Mouse (Mus musculus): Measurements from ENCODE around the gene Mlst8. TPM values are rescaled to one million over a fixed set of nuclear protein-coding genes. Genes with fewer than 3 reads are reported as not detected.
A peak's percentile ranks its signal among the peaks of the same experiment; 100 is the strongest.

Mlst8 gene
- total RNA-seq (2021) = 10 to 100 TPM; 11.9 to 12.1 TPM
- long read RNA-seq, experiment 1, partial matches to known transcripts = 0 of 61 reads
- long read RNA-seq, experiment 1, other reads (novel, unspliced or antisense) = 60 of 61 reads
- long read RNA-seq, experiment 2, partial matches to known transcripts = 0 of 109 reads
- long read RNA-seq, experiment 2, other reads (novel, unspliced or antisense) = 106 of 109 reads

DNA sequence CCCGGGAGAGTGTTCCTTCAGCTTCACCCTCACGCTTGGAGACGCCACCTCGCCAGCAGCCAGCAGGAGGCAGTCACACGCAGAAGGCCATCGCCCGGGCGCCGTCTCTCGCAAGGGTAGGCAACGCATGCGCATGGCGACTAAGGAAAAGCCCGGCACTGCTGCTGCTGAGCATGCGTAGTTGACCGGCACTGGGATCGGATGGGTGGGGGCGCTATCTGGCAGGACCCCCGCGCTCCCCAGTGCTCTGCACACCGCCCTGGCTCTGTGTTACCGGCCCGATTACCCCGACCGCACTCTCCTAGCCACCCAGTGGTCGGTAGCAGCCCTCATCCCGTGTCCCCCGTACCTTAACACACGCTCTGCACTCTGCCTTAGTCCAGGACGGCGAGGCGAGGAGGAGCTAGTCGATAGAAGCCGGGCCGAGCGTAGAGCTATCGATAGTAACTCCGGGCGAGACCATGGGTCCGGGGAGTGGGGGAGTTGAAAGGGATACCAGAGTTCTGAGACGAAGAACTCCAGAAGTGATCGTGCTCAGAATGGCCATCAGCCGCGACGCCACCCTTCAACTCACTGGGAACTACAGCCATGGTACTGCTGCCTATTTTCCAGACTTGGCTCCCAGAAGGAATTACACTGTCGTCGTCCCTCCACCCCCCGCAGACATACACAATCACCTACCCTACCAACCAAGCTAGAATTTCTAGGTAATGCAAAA lies at the start of gene Mlst8:
Mlst8 (minus strand) TSS at position 416 of the 718 bp plus-strand sequence.
- intact Hi-C loops (cut with DNase I) = no loop called here
- DNase-seq = peak; percentile 97 to 99

DNA sequence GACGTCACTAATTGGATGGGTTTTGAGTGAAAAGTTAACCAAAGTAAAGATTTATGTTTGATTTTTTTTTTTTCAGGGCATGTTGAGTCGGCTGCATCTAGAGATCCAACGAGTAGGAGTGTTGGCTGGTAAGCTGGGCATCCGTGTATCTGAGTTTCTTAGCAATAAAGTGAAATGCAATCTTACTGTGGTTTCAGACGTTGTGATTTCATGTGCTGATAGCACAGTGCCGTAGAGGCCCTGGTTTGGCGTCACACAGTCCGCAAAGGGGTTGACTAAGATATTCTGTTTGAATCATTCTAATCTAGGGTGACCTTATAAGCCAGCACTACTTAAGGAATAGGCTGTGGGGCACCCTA lies 49.7 kb upstream of the Mlst8 start:
- intact Hi-C loops (cut with DNase I) = no loop called here
- DNase-seq = no peak

DNA sequence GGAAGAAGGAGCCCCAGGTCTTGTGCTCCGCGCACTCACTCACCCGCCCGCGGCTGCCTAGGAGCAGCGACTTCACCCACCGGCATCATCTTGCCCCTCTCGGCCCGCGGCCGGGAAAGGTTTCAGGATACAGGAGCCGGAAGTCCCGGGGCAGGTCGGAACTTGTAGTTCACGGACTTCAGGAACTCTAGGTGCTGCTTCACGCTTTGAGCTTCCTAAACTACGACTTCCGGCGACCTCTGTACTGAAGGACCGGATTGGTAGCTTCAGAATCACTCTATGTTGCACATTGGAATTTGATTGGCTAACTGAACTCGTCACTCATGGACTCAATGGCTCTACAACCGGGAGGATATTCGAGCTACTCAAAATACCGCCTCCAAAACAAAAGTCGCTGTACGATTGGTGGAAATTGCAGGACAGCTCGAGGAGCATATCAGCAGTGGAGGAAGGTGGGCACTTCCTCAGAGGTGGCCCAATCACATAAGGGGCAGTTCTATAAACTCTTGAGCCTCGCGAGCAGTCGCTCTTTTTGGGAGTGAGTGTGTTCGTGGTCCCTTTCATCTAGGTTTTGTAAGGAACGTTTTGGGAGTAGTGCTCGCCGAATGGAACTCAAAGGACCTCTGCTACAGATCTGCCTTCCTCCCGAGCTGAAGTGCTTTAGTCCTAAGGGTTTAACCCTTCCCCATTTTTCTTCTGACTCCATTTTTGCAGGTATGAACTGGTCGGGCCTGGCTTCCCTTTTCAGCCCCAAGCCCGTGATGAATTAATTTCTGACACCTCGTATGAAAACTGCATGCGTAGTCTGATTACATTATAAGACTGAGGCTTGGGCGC lies 49.1 kb upstream of the Mlst8 start, which contains the start of gene Traf7:
Traf7 (minus strand) TSS at position 216 of the 837 bp plus-strand sequence.
- peak; percentile 84 to 88 for DNase-seq
- intact Hi-C loops (cut with DNase I) = no loop called here

DNA sequence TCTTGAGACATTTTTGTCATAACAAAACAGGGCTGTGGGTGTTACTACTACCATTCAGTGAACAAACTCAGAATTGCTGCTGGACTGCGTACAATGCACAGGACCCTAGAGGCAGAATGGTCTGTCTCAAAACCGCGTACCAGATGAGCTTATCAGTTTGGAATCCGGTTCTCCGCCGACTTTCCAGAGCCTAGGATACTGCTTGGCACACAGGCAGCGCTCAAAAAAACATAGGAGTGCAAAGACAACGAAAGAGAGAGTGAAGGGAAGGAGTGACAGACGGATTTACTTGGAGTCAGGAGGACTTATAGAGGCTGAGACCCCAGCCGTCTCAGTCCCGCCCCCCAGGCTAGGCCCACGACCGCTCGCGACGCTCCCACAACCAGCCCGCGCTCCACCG lies 48.4 kb upstream of the Mlst8 start:
- DNase-seq = no peak
- intact Hi-C loops (cut with DNase I) = no loop called here

DNA sequence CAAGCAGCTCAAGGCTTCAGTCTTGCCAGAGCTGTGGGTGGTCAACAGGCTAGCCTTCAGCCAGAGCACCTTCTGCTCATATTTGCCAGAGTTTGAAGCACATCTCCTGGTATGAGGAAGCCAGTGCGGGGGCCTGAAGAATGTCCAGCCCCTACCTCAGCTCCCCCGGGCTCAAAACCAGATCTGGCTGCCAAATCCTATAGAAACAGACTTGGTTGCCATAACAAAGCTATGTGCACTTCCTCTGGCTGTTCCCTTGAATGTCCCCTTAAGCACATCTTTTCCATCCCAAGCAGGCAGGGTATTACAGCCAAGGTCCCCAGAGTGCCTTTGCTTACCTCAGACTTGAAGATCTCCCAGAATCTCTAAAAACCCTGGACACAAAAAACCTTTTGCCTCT lies 45.9 kb upstream of the Mlst8 start:
- intact Hi-C loops (cut with DNase I) = no loop called here
- no peak for DNase-seq

DNA sequence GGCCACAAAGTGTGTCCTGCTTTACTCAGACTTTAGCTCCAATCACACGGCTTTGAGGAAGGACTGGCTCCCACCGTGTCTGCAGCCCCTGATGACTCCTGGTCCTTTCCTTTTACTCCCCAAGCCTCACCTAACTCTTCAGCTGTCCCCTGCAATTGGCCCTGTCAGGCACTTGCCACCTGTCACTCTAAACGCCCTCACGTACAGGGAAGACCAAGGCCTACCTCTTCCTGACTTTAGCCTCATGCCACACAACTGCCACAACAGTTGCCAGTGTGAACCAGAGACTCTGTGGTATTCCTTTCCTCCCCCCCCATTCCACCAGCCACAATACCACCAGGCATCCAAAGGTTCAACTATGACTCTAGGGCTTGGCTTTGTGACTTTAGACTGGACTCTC lies 41.6 kb upstream of the Mlst8 start:
- no peak for DNase-seq
- intact Hi-C loops (cut with DNase I) = no loop called here

DNA sequence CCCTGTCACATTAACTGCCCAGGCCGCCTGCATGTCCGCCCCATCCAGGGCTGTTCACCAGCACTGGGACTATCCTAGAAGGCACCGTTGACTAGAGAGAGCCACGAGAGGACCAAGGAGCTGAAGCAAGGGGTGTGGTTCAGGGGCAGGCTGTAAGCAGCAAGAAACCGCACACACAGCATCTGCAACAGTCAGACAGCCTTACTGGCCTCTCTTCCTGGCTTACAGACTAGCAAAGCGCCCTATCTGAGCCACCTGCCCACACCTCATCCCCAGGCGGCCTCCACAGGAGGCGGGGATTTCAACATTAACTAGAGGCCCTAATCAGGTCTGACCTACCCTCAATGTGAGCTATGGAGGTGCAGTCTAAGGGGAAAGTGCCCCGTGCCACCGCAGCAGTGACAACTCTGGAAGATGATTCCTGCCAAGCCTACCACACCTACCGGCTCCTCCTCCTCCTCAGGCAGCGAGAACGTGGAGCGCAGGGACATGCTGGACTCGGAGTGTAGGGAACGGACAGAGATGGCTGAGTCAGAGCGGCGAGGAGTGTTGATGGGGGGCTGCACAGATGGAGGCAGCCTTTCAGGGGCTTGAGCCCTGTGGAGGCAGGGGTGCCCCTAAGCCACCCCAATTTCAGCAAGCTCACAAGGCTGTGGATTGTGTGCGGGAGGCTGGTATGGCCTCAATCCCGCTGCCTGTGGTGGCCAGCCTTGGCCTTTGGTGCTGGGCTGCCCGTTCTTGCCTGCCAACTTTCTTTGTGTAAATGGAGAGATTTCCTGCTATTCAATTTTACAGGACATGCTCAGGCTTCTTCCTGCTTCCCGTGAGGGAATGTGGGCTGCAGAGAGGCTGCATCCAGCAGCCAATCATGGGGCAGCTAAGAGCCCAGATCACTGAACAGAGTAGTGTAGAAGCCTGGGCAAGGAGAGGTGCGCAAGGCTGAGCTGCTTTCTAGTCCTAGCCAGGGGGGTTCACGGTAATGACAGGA lies 35.7 kb upstream of the Mlst8 start:
- no peak for DNase-seq
- intact Hi-C loops (cut with DNase I) = no loop called here

DNA sequence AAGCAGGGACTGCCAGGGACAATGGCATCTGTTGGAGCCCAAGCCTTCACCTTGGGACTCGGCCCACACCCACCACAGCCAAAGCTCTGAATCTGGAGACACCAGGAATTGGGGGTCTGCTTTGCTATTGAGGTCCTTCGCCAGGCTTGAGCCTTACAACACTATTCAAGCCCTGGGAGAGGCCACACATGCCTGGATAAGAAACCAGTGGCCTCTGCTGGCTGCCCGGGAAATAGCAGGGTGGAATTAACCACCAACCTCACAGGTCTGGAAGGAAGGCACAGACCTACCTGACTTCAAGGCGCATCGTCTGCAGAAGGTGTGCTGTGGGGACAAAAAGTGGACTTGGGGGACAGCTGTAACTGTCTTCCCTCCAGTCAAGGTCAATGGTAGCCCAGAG lies 34.7 kb upstream of the Mlst8 start:
- intact Hi-C loops (cut with DNase I) = no loop called here
- no peak for DNase-seq

DNA sequence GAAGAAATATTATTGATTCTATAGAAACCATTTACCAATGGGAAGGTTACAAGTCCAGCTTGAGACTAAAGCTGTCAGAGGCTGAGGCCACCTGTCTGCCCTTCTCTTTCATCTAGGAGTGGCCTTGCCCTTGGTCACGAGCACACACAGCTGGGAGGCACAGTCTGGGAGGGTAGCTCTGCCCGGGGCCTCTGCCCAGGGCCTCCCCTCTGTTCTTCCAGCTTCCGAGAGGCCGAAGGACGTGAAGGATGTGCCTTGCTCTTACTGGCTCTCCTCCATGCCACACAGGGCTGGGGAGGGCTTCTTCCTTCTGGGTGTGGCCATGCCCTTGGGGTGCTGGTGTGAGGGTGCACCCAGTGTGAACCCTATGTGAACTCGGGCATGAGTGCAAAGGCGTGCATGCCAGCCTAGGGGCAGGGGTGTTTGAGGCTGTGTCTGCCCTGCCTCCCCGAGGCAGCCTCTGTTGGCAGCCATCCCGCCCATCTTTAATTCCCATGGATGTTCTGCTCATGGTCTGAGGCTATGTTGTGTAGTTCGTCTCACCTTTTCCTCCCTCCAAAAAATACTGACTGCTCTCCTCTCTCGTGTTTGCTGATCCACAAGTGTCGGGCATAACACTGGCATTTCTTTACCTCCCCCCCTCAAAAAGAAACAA lies 29.1 kb upstream of the Mlst8 start:
- intact Hi-C loops (cut with DNase I) = no loop called here
- DNase-seq = no peak

DNA sequence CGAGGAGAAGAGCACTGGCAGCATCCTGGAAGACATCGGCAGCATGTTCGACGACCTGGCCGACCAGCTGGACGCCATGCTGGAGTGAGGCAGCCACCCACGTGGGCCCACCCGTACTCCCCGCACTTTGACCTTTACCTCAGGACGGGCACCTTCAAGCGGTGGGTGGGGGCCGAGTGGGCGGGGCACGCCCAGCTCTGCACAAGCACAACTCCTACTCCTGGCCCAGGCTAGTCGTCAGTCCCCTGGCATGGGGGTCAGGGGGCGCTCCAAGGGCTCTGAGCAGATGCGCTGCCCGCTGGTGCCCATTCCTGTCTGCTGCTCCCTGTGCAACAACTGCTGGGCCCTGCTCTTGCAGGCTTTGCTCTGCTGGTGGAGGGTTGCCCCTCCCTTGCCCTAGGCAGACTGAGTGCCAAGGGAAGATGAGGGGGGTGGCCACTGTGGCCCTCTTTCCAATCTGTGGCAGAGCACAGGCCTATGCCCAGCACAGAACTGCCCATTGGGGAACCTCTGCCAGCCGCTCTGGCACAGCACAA lies 28.3 kb upstream of the Mlst8 start:
- DNase-seq = no peak
- intact Hi-C loops (cut with DNase I) = no loop called here

DNA sequence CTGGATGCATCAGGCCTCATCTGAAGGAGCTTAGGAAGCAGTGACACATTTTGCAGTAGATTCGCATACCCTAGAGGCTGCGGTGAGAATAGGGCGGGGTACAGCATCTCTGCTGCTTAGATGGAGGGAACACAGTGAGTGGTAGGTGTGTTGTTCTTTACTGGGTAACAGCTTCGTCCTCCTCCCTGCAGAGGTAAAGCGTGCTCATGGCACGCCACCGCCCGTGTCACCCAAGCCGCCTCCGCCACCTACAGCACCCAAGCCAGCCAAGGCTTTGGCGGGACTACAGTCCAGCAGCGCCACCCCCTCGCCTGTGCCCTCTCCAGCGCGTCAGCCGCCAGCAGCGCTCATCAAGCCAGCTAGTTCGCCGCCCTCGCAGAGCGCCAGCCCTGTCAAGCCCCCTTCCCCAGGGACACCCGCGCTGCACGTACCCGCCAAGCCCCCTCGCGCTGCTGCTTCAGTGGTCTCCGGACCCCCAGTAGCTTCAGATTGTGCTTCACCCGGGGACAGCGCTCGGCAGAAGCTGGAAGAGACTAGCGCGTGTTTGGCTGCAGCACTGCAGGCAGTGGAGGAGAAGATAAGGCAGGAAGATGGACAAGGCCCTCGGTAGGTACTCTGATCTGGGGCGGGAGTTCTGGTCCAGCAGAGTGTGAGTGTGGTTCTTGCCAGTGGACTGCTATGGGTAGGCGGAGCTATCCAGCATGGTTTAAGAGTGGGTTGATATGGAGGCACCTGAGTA lies 27.6 kb upstream of the Mlst8 start:
- intact Hi-C loops (cut with DNase I) = no loop called here

DNA sequence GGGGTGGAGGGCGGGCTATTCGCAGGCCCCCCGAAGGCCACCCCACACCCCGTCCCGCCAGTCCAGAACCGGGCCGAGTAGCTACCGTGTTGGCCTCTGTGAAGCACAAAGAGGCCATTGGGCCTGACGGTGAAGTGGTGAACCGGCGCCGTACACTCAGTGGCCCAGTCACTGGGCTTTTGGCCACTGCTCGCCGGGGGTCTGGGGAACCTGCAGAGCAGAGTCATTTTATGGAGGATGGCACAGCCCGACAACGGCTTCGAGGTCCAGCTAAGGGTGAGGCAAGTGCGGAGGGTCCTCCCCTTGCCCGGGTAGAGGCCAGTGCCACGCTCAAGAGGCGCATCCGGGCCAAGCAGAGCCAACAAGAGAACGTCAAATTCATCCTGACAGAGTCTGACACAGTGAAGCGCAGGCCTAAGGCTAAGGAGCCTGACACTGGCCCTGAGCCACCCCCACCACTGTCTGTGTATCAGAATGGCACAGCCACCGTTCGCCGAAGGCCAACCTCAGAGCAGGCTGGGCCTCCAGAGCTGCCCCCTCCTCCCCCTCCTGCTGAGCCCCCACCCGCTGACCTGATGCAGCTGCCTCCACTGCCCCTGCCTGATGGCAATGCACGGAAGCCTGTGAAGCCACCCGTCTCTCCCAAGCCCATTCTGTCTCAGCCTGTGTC lies 26.5 kb upstream of the Mlst8 start:
- intact Hi-C loops (cut with DNase I) = no loop called here
- DNase-seq = no peak

More for the DNA sequence above, 27.6 kb upstream of the Mlst8 start:
- peak in 1 of 2 experiments; percentile 43 for DNase-seq

DNA sequence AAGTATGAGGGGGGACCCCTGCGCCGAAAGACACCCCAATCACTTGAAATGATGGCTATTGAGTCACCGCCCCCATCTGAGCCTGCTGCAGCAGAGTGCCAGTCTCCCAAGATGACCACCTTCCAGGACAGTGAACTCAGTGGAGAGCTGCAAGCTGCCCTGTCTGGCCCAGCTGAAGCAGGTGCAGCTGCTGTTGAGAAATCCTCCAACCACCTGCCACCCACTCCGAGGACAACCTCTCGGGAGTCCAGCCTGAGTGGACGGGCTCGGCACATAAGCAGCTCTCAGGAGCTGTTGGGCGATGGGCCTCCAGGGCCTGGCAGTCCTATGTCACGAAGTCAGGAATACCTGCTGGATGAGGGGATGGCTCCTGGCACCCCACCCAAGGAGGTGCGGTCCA lies 25.2 kb upstream of the Mlst8 start:
- DNase-seq = no peak
- intact Hi-C loops (cut with DNase I) = no loop called here

DNA sequence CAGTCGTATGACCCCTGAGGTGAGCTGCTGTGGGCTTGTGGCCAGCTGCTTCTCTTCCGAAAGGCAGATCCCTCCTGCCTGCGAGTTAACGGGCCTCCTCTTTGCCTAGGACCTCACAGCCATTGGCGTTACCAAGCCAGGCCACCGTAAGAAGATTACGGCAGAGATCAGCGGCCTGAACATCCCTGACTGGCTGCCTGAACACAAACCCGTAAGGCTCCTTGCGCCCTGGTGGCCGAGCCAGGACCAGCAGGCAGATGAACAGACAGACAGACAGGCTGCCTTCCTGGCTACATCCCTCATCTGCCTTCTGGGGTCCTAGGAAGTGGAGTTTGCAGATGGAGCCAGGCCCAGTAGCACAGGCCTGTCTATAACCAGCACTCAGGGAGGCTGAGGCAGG lies 23.3 kb upstream of the Mlst8 start:
- DNase-seq = no peak
- intact Hi-C loops (cut with DNase I) = no loop called here

DNA sequence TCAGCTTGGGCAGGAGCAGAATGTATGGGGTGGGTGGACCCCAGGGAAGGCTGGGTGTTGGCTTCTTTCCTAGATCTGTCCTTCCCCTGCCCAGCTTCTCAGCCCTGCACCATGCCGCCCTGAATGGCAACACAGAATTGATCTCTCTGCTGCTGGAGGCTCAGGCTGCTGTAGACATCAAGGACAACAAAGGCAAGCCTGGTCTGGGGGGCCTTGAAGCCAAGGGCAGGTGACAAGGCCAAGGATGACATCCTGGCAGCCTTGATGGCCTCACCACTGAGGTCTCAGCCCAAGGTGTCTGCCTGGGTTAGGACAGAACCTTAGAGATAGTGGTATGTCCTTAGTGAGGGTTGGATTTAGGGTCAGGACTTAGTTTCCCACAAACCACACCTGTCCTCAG lies 17.1 kb upstream of the Mlst8 start:
- intact Hi-C loops (cut with DNase I) = loop anchor here (2.0 kb wide), 1 partner anchor 15 kb away; no protein-coding TSS in a partner anchor
- DNase-seq = no peak

DNA sequence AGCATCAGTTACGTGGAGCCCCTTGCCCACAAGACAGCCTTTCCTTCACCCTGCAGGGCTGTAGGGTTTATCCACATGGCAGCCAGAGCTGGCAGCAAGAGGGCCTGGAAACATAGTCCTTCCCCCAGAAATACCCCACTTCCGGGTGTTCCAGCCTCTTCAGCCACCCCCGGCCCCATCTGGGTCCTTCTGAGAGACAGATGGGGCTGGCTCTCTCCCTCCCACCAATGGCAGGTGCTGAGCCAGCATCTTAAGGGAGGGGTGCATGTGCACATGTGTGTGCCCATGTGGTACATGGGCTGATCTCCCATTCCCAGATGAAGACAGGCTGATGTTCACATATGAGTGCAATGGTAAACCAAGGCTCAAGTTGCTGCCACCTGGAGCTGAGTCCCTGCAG lies 16.6 kb upstream of the Mlst8 start:
- intact Hi-C loops (cut with DNase I) = no loop called here

DNA sequence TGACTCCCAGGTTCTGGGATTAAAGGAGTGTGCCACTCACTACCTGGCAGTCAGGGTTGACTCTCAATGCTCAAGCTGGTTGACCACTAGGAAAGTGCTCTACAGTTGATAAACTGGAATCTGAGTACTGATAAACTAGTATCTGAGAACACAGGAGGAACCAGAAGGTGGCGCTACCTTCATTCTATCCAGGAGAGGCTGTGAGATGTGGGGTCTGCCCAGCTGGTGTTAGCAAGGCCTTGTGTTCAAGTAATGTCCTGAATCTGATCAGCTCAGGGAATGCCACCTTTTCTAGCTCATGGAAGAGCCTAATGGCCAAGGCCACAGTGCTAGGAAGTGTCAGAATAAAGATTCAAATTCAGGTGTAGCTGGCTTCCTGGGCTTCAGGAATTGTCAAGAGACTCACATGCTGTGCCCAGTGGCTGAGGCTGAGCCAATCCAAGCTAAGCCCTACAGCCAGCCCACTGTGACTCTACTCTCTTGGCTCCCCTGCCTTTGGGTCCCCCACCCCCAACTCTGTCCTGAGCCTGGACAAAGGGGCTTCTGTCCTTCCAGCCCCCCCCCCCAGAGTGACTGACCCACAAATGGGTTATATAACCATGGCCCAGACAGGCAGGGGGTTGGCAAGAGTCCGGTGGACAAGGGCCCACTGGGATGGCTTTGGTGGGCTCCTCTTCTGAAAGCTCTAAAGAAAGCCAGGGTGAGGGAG lies 15.9 kb upstream of the Mlst8 start:
- DNase-seq = no peak
- intact Hi-C loops (cut with DNase I) = no loop called here

More for the DNA sequence above, 16.6 kb upstream of the Mlst8 start:
- no peak for DNase-seq

DNA sequence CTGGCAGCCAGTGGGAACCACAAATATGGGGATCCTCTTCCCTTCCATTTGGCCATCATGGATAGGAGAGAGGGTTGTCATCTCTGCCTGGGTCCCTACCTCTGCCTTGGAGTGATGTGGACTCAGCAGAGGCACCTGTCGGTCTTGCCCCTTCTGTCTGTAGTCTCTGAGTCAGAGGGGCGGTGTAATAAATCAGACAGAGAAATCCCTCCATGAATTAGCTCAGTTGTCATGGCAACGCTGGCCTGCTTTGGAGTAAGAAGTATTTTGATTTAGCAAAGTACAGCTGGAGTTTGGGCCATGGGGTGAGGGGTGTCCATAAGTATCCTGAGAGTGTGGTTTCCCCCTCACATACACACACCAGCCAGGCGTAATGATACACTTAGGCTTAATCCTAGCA lies 11.5 kb upstream of the Mlst8 start:
- intact Hi-C loops (cut with DNase I) = no loop called here
- DNase-seq = no peak

Data from gastrocnemius, postnatal 36 days (tissue).